Mouse (Mus musculus): Measurements from ENCODE around the gene Mpzl1. TPM values are rescaled to one million over a fixed set of nuclear protein-coding genes. Genes with fewer than 3 reads are reported as not detected.

Gene Mpzl1
- total RNA-seq, 2 experiments from 2014 or later, result 22.7 to 30.8 TPM

DNA sequence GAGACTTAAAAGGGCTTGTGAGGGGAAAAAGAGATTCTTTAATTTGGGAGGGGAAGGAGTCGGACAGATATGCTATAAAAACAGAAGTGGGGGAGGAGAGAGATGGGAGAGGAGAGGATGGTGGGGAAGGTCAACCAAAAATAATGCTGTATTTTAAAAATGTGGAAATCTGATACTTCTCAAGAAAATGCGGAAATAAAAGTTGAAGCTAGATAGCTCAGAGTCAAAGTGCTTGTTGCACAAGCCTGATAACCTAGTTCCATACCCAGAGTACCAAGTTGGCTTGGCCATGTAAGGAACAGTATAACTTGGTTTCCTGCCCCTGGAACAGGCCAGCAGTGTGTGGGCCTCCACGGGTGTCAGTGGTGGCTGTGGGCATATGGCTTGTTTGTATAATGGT lies 19.5 kb downstream of the Mpzl1 start:
- DNase-seq, result no peak

- DNase-seq, result no peak
Measured at GRCm38 (mm10) chr1:165613926-165614325, 20.4 kb downstream of the Mpzl1 start.

DNA sequence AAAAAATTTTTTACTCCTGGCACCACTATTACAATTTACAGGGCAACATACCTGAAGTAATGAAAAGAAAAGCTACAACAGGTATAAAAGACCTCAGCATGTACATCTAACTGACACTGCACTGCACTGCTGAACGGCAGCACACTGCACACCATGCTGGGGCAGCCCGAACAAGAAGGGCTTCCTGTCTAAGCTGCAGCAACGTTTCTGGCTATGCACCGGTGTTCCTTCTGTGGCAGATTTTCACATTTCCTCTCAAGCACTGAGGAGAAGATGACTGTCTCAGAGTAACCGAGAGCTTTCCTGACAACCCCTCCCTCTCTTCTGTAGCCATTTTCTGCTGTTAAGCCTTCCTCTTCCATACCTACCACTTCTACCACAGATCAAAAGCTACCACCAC lies 21.6 kb downstream of the Mpzl1 start:
- DNase-seq, result no peak

GRCm38 (mm10) chr1:165610321-165610999 lies 23.9 kb downstream of the Mpzl1 start:
- no peak for DNase-seq

DNA sequence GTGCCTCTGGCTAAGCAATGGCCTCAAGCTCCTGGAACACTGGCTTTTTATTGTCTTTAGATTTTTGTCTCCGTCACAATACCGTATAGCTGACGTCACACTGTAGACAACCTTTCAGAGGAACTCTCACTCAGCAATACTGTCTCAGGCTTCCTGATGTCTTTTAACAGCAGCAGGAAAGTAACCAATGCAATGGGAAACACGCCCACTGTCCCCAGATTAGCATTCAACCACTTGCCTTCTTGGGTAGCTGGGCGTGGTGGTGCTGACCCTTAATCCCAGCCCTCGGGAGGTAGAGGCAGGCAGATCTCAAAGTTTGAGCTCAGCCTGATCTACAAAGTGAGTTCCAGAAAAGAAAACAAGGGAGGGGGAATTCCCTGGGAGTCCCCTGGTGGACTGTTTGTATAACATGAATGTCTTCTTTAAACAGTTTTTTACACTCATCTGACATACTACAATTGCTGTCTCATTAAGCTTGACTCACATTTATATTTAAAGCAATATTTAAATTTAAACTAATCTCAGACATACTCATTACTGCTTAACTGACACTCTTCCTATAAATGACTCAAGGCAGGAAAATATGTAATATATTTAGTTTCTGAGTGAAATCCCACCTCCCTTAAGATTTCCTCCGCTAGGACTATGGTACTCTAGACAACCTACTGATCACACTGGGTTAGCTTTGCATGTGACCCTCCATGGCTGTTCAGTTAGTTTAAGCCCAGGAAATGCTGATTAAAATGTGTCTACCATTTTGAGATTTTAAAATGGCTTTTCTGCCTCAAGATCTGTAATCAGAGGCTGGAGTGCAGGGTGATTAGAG lies 24.6 kb downstream of the Mpzl1 start:
- no peak for DNase-seq

- no peak for DNase-seq
Measured at GRCm38 (mm10) chr1:165608904-165609303, 25.4 kb downstream of the Mpzl1 start.

DNA sequence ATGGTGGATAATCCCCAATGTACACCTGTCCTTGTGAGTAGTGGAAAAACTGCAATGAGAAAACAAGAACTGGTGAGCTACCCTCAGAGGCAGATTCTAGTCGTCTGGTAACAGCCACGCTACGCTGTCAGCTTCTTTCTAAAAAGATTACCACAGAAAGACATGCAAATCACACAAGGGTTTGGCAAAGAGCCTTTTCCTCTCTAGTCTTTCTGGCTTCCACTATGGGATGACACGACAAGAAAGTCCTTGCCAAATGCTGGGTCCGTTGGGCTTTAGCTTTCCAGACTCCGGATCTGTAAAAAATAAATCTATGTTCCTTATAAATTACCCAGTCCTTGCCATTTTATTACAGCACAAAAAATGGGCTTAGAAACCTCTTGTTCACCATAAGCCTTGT lies 28.6 kb downstream of the Mpzl1 start:
- DNase-seq, result no peak

DNA sequence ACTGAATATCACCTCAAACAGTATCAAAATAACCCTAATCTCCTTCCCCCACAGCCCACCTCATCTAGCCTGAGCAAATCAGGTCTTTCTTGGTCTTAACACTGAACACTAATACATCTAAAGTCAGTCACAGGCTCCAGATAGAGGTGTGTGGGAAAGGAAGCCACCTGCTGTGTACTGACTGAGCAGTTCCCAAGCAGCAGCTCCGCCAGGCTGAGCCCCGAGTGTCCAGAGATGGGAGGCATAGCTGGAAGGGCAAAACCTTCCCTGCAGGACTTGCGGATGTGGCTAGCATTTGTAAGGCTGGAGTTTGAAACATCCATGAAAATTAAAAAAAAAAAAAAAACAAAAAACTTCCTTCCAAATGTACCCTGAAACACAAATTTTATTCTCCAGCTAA lies 29.2 kb downstream of the Mpzl1 start:
- no peak for DNase-seq

GRCm38 (mm10) chr1:165604203-165604602 lies 30.1 kb downstream of the Mpzl1 start:
- no peak for DNase-seq

DNA sequence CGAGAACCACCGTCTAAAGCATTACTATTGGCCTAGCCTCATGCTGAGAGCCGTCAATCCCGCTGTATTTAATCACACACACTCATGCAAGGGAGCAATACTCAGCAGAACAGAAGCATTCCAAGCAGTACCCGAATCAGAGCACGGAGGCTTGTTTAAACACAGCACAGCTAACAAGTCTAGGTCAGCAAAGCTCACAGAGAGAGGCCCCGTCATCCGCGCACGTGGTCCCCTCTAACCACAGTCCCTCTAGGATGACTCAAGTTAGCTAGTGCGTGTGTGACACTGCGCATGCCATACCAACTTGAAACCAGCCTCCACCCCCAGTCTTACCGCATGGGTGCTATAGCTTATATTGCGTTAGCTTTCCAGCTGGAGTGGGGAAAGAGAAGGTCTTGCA lies 31.1 kb downstream of the Mpzl1 start:
- no peak for DNase-seq

- no peak for DNase-seq
Measured at GRCm38 (mm10) chr1:165601775-165602280, 32.5 kb downstream of the Mpzl1 start.

DNA sequence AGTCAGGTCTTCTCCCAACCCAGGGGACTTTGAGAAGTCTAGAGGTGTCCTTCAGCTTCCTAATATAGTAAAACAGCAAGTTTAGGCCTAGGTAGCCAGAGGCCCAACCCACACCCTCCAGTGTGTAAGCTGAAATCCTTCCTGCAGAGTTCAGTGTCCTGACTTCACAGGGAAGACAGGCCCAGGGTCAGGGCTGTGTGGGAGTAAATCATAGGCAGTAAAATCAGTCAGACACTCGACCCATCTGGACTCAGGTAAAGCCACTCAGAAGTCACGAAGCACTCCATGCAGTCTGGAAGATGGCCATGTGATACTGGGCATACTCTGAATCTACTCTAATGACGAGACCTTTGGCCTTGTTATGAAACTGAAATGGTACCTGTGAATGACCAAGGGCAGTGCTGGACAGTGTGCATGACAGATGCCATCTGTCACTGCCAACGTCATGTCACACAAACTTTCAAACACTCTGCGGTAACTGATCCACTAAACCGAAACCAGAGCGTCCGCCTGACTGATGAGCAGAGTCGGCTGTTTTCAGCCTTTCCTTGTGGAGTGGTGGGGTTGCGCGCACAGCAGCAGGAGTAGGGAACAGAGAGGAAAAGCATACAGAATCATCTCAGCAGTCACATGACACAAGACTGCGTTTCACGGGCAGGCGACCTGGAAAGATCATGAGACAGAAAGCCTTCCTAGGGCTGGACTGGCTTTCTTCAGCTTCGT lies 39.5 kb downstream of the Mpzl1 start:
- DNase-seq, result no peak

DNA sequence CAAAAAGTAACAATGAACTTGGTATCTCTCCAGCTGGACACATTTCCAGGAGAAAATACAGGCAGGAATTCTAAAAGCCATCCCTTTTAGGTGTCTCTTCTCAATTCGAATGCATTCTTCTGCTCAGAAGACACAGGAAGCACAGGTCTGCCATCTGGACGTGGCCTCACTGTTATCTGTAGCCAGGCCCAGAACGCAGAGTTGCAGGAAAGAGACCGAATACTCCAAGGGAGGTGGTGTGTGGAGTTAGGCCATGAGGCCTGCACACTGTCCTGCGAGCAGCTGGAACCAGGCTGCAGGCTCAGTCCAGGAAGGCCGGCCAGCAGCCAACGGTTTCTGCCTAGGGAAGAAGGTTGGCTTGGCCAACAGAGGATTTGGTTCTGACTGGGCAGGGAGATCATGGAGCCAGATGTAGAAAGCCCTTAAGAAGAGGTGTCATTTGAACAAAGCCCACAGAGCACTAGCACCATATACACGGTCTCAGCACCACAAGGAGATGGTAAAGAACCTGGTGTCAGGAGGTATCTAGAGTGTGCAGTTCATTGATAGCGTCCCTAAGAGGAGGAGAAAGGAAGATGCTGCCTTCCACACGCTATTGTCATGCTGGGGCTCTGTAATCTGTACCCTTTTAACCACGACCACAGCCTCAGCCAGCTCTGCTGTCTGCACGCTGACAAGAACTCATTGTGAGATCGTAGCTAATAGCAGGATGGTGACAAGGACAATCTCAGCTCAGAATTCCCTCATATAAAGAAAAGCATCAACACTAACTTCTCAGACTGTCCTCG lies 41.8 kb downstream of the Mpzl1 start:
- no peak for DNase-seq

DNA sequence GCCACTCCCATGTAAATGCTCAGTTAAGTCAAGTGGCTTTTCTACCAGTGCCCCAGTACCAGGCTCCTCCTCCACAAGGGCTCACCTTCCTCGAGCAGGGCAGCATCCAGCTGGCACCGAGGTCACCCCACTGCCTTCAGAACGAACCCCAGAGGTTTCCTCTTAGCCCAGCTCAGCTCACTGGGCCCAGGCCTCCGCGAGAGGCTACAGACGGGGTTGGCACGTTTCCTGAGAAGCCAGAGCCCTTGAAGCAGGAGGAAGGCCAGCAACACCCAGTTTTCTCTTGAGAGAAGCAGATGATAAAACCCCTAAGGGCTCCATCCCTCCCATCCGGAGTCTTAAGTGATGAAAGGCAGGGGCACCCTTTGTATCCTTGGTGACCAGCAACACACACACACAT lies 43.6 kb downstream of the Mpzl1 start:
- peak in 1 of 2 experiments; percentile 36 for DNase-seq

GRCm38 (mm10) chr1:165589280-165590048 lies 44.9 kb downstream of the Mpzl1 start:
- peak; percentile 35 to 44 for DNase-seq

- DNase-seq, result no peak
Measured at GRCm38 (mm10) chr1:165587845-165588244, 46.5 kb downstream of the Mpzl1 start.

- DNase-seq, result no peak
Measured at GRCm38 (mm10) chr1:165586366-165586765, 48.0 kb downstream of the Mpzl1 start.

DNA sequence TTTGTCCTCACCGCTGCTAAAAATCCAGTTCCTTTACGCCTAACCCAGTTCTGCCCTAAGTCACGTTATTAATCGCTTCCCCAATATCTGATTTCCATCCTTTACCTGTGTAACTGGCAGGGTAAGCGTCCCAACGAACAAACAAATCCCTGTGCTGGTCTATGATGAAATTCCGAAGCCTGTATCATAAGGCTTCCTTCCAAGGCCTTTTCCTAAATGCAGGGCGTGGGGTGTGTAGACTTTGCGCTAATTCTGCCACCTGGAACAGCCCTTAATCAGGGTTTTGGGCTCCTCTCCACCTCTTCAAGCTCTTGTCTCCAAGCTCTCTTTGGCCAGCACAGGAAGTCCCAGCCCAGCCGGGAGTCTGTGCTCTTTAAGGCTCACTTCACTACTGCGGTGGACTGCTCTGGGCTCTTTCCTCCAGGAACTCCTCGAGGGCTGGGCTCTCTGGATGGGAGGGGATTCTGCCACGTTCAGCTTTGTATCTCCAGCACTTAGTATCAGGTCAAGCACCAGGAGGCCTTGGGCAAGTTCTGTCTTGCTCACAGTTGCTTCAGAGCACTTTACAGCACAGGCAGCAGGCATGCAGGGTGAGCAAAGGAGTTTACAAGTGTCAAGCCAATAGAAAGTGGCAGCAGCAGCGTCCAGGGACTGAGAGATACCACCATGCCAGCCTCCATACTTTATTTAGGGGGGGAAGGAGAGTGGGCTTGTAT lies 48.8 kb downstream of the Mpzl1 start:
- no peak for DNase-seq

DNA sequence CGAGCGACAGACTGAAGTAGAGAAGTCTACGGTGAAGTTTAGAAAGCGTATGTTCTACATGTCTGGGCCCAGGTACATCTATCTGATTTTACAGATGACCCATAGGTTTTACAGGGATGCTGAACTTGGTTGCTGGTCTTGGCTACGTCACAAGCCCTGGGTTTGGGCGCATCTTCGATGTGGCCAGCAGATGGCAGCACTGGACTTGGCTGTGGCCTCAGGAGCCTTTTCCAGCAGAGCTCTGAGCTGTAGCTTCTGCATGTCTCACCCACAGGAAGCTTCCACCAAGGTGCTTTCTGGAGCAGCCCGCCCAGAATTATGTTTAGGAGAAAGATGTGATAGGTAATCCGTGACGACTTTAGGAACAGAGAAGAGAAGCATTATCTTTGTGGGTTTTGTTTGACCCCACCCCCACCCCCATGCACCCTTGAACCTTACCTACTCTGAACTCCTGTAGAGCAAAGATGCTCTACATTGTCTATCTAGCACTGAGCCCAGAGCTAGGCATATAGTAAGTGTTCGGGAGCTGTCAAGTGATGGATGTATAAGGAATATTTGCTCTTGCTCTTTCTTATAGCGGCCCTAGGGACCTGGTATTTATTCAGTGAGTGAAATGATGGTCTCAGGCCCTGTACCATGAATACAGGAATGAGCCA lies 50.7 kb downstream of the Mpzl1 start:
- DNase-seq, result peak; percentile 90 to 92

DNA sequence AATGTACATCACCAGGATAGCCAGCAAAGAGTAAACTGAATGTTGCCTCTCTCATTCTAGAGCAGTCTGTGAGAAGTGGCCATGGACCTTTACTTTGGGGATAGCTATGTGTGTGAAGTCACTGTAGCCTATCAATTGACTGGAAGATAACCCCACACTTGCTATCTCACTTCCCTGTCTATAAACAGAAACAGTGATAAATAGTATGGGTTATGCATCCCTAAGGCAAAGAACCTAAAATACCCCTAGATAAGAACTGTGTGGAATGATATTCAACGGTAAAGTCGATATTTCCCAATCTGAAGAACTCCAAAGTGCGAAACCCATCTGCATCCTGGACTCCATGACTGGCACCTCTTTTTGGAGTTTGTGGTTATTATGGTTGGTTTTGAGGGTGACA lies 53.1 kb downstream of the Mpzl1 start:
- no peak for DNase-seq
